ENCODE assay signal across 17 mouse cellular contexts in genomic region chrX:13466681-13467080, GRCm38 (mm10). TPM values are rescaled to one million over a fixed set of nuclear protein-coding genes. Genes with fewer than 3 reads are reported as not detected.
A peak's percentile ranks its signal among the peaks of the same experiment; 100 is the strongest.
DNase-seq lines count a peak whose midpoint lies in the region; ATAC-seq and TF ChIP-seq lines count a peak whose summit lies in the region.
"Had no signal": no experiment of that assay in that cellular context is flagged by ENCODE, and none has a peak within 500 bp of the region (broad histone marks: within the 10 kb centered on the region; RNA-seq: fewer than 3 reads in every experiment).

No protein-coding gene starts in this region.

- no peaks in the 10 kb centered on the region for H3K36me3 ChIP-seq in midbrain, postnatal 0 days (ENCODE audit: insufficient read depth, low read length)
- H3K36me3 ChIP-seq: embryonic facial prominence, embryonic 10.5 days; hindbrain, embryonic 13.5 days; liver, embryonic 15.5 days had no signal

- H3K27ac ChIP-seq in left cerebral cortex, adult 2 months = peak overlapping the region; percentile 6; the same call in 1 of the 2 replicates
- H3K27ac ChIP-seq in midbrain, postnatal 0 days (ENCODE audit: low read depth, low read length) = no peak overlapping the region
- H3K27ac ChIP-seq: embryonic facial prominence, embryonic 10.5 days; hindbrain, embryonic 13.5 days; liver, embryonic 15.5 days had no signal

- DNase-seq in gastrocnemius, postnatal 25 days = peak; percentile 27
- DNase-seq in gastrocnemius, postnatal 4 days (ENCODE audit: low spot score in 2 of 2) = no peak
- DNase-seq in left cerebral cortex, adult 2 months (ENCODE audit: extremely low spot score in 1 of 2, low spot score in 2 of 2) = no peak
- no peak for DNase-seq in left cerebral cortex, adult 11 months (ENCODE audit: low spot score)
- DNase-seq in cerebellum, adult 9-10 months = peak; percentile 65
- peak; percentile 33 to 47 for DNase-seq in heart, postnatal 14 days
- no peak for DNase-seq in midbrain, postnatal 0 days (ENCODE audit: low spot score)
- DNase-seq in neural tube, embryonic 10.5 days (ENCODE audit: extremely low spot score, low spot score) = no peak
- DNase-seq: adrenal gland, adult 8-10 months; kidney, adult 8-10 months; right cerebral cortex, postnatal 4 days; thymus, adult 2 months had no signal

- ATAC-seq in midbrain, postnatal 0 days (ENCODE audit: low FRiP score) = no peak

- H3K4me2 ChIP-seq in midbrain, postnatal 0 days (ENCODE audit: low read depth, low read length, poor library complexity, severe bottlenecking) = no peak overlapping the region
- H3K4me2 ChIP-seq: hindbrain, embryonic 13.5 days; liver, embryonic 15.5 days; midbrain, embryonic 11.5 days had no signal

- H3K4me1 ChIP-seq in midbrain, postnatal 0 days (ENCODE audit: insufficient read depth, low read length) = no peaks in the 10 kb centered on the region
- H3K4me1 ChIP-seq: embryonic facial prominence, embryonic 10.5 days; hindbrain, embryonic 13.5 days had no signal

- no peak for TF ChIP-seq CTCF in left cerebral cortex, adult 2 months (IDR thresholded peaks at IDR 0.05)
- no peak for TF ChIP-seq CTCF in midbrain, postnatal 0 days (IDR thresholded peaks at IDR 0.05)

- H3K4me3 ChIP-seq in left cerebral cortex, adult 2 months = no peak overlapping the region
- H3K4me3 ChIP-seq in midbrain, postnatal 0 days (ENCODE audit: low read depth, low read length) = no peak overlapping the region
- H3K4me3 ChIP-seq: embryonic facial prominence, embryonic 10.5 days; hindbrain, embryonic 13.5 days; liver, embryonic 15.5 days had no signal

- H3K9ac ChIP-seq in midbrain, postnatal 0 days (replicated peaks; ENCODE audit: low read length, poor library complexity, severe bottlenecking) = no peak overlapping the region
- H3K9ac ChIP-seq: hindbrain, embryonic 13.5 days; liver, embryonic 15.5 days had no signal

- WGBS in midbrain, postnatal 0 days = 77% methylated on average over 2 of the region's 2 CpGs

- intact Hi-C loops in left cerebral cortex, adult 2 months (cut with DNase I) = loop anchor here (5.0 to 10.0 kb wide), 3 partner anchors 51 to 218 kb away; no protein-coding TSS in a partner anchor
- intact Hi-C loops in heart, postnatal 14 days (cut with DNase I) = loop anchor here (5.0 kb wide), 1 partner anchor 41 kb away; no protein-coding TSS in a partner anchor

- H3K9me3 ChIP-seq in midbrain, postnatal 0 days (ENCODE audit: low read length) = no peaks in the 10 kb centered on the region
- H3K9me3 ChIP-seq: embryonic facial prominence, embryonic 10.5 days; hindbrain, embryonic 13.5 days; liver, embryonic 15.5 days had no signal

- no peaks in the 10 kb centered on the region for H3K27me3 ChIP-seq in midbrain, postnatal 0 days (ENCODE audit: insufficient read depth, low read length)
- H3K27me3 ChIP-seq: liver, embryonic 15.5 days had no signal

RNA-seq across cellular contexts. Expression of gene Nyx, which starts 0.8 kb away (rescaled TPM):
- under 1 TPM in 1 of 2 experiments, not detected in 1; 0.05 TPM for total RNA-seq in gastrocnemius, postnatal 25 days (2021)
- under 1 TPM; 0.08 to 0.17 TPM for total RNA-seq in gastrocnemius, postnatal 4 days (2021)
- under 1 TPM; 0.23 to 0.66 TPM for total RNA-seq in left cerebral cortex, adult 2 months (2021)
- under 1 TPM; 0.12 to 0.22 TPM for total RNA-seq in heart, postnatal 14 days (2021)
- 0.33 and 0.71 TPM in 2 replicates for total RNA-seq in midbrain, postnatal 0 days (2014; rRNA removed)
- polyA plus RNA-seq in midbrain, postnatal 0 days (2015; fragmentation: Nextera tagmentation; extraction: Ambion mirVana) = 0.20 and 0.32 TPM in 2 replicates
- total RNA-seq: granulocyte monocyte progenitor cell, adult 5-6 weeks had no signal
- polyA plus RNA-seq: liver, embryonic 15.5 days had no signal

Comparison
In these comparisons a context has a peak if more than half of its experiments do, and no peak if none do; other contexts are left out.
1. DNase-seq: peak in gastrocnemius, postnatal 25 days (single experiment), cerebellum, adult 9-10 months (single experiment) and heart, postnatal 14 days (2 of 2); none in gastrocnemius, postnatal 4 days (0 of 2), left cerebral cortex, adult 2 months (0 of 2), left cerebral cortex, adult 11 months (single experiment), midbrain, postnatal 0 days (single experiment) and neural tube, embryonic 10.5 days (single experiment).